Mouse (Mus musculus): Measurements from ENCODE around the gene Abcc8.

Abcc8 gene

DNA sequence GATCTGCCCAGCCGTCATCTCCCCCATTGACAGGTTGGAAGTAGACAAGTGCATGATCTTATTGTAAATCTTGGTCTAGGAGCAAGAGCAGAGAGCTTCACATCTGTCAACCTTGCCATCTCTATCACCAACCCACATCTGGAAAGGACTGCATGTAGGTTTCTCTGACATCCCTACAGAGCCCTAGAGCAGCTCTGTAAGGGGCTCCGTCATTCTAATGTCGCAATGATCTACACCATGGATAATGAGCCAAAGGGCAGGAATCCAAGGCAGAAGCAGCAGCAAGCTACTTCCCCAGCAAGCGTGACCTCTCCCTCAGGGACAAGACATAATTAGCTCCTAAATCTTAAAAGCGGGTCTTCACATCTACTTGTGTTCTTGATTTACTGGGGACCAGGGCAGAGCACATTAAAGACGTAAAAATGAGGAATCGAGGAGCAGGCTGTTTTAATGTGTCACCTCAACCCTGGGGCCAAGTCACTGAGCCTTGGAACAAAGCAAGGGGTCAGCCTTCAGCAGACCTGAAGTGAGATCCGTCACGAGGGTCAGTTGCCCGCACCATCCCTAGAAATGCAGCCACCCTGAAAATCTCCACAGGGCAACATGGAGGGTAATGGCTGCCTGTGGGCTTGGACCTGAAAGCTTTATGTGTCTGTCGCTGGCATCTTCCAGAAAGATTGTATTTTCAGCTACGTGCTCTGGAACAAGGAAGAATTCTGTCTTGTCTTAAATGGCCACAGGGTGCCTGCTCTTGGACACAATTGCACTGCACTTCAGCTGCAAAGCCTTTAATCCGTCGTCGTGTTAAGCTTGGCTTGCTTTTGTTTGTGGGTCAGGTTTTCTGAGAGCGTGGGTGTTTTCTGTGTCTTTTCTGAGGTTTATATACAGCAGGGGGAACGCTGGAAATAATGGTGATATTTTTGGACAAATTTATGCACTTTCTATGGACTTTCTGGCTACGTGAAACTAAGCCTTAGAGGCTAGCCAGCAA, 25.0 kb downstream of the Abcc8 start:
- DNase-seq: no peak

DNA sequence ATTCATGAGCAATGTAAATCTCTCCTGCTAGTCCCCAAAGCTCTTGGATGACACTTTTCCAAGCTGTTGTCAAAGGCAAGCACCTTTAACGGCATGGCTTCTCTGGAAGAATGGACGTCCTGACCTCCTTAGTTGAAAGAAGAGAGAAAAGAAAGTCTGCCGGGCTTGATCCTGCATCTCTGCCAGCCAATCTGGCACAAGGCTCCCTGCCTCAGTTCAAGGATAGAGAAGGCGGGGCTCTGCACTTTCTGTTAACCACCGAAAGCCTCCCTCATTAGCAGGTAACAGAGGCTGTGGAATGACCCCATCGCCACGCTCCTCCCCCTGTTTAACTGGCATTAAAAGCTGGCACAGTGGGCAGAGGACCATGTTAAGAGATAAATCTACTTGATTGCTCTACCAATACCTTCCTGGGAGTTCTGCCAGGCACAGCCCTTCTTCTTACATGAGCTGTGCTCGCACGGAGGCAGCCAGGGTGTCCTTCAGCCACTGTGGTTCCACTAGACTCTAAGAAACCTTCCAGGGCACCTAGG, 26.9 kb downstream of the Abcc8 start:
- DNase-seq: no peak

DNA sequence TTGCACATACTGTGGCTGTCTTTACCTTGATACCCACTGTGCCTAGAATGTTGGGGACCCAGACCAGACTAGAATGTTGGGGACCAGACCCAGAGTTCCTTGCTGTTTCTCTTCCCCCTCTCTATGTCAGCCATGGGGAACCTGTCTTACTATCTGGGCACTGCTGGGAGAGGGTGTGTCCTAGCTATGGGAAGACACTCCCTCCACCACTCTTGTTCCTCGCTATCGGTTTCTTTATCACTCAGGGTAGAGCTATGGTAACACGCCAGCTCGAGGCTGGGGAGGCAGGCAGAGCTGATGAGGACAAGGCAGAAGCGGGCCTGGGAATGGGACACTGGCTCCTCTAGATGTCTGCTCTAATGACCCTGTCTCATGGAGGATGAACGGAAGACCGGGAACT, 32.4 kb downstream of the Abcc8 start:
- DNase-seq: no peak

DNA sequence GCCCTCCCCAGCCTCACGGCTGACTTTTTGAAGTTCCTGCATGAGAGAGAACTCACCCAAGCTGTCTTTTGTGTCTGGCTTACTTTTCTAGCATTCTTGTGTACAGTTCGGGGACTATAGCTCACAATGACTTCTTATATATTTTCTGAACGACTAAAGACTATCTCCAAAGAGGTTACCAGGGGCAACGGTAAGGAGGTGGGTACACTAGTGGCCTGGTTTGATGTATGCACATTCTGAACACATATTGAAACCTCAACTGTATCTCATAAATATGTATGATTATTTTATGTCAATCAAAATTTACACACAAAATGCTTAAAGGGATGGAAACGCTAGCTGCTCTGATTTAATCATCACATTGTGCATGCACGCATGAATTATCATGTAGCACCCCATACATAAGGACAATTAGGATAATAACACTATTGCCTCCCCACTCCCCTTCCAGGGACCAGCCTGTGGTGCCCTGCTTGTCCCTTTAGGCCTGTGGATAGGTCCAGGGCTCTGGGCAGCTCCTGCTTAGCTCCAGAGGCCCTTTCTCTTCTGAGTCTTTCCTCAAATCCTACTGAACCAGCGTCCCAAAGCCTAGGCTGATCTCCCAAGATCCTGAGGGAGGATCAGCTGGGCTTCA, 33.0 kb downstream of the Abcc8 start:
- no peak for DNase-seq

DNA sequence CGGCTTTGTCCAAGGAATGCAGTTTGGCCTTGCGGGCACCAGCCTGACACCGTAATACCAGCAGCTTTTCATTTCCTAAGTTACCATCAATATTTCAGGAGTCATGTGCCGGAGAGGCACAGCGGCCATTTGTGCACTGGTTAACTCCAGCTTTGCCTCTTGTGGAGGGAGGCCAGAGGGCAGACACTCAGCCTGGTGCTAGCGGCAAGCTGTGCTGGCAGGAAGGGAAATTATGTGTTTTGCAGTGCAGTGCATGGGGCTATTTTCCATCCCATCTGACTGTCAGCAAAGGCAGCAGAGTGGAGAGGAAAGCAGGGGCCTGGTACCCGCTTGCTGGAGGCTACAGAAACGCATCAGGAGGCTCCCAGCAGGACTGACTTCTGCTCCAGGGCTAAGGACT, 35.8 kb downstream of the Abcc8 start:
- no peak for DNase-seq

DNA sequence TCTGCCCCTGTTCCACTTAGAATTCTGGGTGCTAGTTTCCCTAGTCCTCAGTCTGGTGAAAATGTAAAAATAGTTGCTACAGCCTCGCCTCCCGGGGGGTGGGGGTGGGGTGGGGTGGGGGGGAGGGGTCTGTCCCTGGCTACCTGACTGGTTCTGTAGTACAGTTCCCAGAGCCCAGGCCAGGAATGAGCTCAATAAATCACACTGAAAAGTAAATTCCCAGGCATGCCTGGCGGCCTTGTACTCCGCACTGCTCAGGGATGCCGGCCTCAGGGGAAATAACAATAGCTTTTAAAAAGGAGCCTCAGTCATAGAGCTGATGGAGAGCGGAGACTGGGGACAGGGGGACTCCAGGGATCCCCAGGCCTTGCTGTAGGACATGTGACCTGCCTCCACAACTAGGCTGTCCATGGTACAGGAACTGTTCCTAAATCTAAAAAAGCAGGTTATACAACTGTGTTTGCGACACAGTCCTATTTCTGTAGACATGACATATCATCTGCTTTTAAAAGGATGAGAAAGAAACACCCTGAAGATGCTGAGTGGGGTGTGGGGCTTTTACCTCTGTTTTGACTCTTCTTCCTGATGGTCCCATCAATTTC, 41.4 kb downstream of the Abcc8 start:
- DNase-seq: no peak

DNA sequence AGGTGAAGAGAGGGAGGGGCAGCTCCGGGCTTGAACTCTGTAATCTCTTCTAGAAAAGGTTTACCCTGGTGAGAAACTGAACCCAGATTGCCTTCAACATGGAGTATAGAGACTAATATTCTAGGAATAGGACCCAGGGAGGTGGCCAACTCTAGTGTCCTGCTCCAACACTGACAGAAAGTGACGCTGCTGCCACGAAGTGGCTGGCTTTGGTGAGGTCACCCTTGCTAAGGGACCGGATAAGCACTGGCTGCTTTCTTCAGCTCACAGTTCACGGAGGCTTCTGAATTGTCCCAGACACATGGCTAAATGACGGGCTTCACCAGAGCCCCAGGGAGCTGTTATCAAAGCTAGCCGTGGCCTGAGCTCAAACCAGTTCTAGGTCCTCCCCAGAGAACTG, 46.0 kb downstream of the Abcc8 start:
- no peak for DNase-seq

DNA sequence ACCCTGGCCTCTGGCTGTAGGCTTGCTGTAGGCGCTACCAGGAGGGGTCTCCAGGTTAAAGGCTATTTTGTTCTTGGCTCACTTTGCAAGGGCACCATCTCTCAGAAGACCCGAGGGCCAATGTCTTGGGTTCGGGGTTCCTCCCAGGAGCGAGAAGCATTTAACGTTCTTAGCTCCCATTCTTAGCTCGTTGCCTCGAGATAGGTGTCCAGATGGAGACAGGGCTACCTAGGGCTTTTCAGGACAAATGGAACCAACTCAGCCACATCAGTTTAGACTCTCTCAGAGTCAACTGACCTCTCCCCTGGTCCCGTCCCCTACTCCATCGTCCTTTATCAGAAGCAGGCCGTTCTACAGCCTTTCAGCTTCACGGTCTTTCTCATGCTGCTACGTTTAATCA, 47.6 kb downstream of the Abcc8 start:
- no peak for DNase-seq

DNA sequence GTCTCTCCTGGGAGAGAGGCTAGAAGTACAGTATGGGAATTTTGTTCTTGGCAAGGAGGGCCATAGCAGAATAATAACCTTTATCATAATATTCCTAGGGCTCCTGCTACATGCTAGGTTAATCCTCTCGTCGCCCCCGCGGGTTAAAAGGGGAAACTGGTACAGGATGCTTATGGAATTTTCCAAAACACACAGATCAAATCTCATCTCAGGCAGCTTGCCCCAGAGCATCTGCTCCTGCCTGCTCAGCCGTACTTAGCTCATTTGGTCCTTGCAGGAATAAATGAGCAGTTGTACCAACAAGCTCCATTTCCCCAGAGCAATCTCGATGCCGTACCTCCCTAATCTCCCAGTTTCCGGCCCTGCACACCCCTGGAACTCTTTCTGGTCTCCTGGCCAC, 48.0 kb downstream of the Abcc8 start:
- DNase-seq: no peak

DNA sequence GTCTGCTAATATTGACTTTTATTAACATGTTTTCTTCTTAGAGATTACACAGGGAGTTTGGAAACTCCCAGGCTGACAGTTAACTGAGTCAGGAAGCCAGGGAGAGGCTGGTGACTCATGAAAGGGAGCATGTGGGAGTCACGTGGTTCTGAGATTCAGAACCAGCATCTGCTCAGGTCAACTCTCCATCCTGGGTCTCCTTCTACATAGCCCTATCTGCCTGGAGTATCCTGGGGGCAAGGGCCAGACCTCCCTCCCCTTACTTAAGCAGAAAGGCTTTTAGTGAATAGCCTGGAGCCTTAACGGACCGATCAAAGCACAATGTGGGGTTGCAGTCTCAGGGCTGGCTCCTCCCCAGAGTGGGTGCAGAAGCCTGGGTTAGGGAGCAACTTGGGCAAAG, 48.6 kb downstream of the Abcc8 start:
- DNase-seq: no peak

DNA sequence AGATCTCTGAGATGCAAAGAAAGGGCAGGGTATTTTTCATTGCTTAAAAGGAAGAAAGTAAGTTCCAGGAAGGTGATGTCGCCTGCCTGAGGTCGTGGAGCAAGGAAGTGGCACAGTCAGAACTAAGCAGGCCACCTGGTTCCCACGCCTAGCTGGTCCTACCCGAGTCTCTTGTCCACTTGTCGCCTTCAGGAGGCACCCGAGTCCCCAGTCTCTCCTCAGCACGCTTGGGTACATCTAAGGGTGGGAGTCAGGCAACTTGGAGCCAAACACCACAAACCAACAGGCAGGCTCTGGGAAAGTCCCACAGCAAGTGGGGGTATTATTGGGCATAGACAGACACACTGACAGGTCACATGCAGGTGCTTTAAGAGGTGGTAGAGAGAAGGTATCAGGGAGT, 49.1 kb downstream of the Abcc8 start:
- DNase-seq: no peak

DNA sequence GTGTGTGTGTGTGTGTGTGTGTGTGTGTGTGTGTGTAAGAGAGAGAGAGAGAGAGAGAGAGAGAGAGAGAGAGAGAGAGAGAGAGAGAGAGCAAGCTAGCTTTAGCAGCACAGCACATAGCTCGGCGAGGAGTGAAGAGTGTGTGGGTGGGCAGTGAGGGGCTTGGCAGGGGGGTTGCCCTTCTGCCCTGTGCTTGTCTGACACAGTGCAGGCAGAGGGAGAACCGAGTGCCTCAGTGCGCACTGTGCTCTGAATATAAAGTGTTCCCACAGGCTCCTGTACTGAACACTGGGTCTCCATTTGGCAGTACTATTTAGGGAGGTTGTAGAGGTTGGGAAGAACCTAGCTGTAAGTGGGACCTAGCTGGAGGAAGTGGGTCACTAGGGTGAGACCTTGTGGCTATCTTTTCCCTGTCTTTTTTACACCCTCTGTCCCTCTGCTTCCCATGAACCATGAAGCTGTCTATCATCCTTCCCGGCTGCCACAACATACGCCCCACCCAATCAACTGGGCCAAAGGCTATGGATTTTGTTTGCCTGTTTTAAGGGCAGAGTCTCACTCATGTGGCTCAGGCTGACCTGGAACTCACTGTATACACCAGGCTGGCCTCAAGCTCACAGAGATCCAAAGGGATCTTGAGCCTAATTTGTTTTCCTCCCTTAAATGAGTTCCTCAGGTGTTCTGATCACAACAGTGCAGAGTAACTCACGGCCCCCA, 50.2 kb downstream of the Abcc8 start:
- no peak for DNase-seq

DNA sequence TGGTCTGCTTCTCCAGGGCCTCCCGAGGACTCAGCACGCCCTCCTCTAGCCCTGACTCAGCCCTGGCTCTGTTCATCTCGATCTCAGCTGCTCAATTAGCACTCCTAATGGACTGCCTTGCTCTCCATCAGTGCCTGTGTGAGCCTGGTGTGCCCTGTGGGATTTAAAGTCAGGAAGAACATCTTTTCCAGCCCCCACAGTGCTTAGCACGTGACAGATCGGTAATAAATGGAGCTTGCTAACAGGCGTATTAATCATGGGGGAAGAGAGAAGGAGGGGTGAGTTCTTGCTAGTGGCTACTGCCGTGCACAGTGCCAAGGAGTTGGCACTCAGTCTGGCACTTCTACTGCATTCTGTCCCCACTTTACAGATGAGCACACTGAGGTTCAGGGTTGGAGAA, 51.6 kb downstream of the Abcc8 start:
- DNase-seq: no peak

DNA sequence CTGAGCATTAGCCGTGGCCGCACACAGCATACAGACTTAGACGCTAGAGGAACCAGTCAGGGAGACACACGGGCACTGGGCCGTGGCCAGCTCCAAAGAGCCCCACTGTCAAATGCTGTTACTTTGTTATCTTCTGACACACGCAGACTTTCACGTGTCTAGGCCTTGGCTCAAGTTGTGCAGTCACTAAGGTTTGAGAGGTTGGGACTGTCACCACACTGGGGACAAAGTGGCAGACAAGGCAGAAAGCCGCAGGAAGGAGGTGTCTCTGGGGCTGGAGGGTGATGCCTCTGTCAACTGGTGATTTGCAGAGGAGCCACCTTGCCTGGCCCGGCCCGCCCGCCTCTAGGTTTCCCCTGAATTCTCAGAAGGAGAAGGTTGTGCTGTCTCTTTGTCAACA, 54.5 kb downstream of the Abcc8 start:
- DNase-seq: no peak

DNA sequence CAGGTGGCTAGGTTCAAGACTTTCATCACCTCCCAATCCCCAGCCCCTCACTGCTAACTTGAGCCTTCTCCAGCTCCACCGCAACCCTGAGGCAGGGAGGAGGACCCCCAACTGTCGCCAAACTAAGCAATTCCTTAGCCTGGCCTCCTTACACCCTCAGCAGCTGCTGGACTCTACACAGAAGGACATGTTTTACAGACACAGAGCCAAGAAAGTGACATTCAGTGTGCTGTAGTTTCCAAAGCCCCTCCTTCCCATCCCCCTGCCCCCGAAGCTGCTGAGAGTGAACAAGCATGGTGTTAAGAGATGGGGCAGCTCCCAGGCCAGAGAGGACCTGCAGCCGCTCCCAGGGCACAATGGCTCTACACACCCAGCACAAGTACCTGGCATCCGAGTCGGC, 55.4 kb downstream of the Abcc8 start:
- no peak for DNase-seq

DNA sequence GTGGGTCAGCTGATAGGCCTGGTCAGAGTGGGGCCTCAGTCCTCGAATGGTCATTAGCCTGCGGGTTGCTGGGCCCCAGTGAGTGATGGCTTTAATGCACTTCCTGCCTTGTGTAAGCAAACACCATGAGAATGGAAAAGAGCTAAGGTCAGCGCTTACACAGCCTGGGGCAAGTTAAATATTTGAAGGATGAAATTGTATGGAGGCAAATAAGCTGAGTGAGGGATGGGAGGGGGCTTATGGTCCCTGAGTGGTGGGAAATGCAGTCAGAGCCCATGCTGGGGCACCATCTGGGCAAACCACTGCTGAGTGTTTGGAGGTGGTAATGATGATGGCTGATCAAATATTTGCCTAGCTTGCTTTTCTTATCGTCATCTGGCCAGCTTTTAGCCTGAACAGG, 56.9 kb downstream of the Abcc8 start:
- no peak for DNase-seq

DNA sequence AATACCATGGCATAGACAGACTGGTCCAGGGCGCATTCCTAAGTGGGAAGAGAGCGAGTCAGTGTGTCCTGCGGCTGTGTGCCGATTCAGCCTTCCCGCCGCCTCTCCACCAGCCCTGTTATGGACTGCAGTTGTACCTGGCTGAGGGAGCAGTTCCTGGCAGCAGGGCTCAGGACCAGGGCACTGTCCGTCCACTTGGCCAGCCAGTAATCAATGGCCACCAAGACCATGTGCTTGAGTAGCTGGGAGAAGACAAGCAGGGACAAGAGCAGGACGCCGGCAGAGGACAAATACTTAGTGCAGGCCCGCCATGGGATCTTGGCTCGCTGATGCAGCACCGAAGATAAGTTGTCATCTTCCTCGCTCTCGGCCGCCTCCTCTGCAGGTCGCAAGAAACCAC, 62.8 kb downstream of the Abcc8 start:
- DNase-seq: no peak

DNA sequence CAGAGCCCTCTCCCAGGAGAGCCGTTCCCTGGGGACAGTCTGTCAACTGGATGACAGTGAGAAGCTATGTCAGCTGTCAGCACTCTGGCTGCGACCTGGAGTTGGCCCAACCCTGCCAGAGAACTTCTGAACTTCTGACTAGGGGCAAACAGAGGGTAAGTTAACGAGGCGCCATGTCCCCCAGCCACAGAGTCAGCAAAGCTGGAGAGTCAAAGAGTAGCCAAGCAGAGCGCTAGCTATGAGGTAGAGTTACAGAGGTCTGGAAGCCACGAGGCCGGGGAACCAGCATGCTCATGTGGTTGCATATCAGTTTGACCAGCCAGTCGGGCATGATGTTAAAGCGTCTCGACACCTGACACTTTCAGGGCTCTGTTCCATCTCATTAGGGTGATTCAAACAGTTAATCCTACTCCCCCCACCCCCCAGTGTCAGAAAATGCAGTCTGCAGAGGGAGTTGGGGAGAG, 63.7 kb downstream of the Abcc8 start:
- peak in 1 of 2 experiments; percentile 52 for DNase-seq

DNA sequence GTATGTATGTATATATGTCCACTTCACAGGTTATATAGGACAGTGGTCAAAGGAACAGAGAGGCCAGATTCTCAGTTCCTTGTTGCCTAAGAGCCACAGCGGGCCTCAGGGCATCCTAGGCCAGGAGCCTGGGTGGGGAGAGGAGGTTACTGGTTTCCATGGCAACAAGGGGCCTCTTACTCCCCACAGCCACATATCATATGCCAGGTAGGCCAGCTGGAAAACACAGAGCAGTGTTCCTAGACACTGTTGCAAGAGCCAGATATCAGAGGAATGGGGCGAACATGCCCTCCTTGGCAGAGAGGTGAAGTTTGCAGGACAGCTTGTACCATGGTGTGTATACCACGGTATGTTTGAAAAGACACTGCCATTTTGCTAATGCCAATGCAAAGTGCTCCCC, 66.4 kb downstream of the Abcc8 start:
- DNase-seq: no peak

DNA sequence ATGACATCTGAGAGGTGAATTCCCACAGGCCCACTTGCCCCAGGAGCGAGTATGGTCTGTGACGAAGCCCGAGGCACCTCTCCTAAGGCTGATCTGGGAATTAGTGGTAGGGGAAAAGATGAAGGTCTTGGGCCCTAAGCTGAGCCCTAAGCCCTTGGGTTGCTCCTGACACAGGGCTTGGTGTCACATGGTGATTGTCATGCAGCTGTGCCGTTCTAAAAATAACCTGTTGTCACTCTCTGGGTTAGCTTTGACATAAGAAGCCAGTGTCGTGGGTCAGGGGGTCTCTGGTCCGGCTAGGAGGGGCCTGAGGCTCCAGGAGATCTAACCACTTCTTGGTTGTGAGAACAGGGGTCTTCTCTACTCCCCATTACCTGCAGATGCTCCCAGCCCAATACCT, 67.9 kb downstream of the Abcc8 start:
- no peak for DNase-seq

DNA sequence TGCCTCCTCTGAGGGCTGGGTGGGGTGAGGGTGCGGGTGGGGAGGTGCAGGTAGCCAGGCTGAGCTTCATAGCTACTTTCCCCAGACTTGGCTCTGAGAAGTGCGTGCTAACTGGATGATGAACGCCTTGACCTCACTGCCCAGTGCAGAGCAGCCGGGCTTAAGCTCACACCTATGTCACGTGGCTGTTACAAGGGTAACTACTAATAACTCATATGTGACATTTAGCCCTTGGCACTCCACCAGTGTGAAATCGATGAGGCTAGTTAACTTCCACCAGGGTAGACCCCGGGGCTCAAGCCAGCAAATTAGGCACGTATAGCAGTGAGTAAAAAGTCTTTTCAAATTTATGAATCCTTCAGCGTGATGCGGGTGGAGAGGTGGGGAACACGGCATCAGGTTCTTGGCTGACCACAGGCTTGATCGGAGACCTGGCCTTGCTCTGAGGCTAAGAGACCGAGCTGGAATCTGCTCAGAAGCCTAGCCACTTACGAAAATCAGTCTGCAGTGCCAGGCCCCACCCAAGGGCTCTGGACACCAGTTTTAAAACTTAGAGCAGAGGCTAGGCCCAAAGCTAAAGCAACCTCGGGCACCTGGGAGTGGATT, 68.5 kb downstream of the Abcc8 start:
- no peak for DNase-seq

DNA sequence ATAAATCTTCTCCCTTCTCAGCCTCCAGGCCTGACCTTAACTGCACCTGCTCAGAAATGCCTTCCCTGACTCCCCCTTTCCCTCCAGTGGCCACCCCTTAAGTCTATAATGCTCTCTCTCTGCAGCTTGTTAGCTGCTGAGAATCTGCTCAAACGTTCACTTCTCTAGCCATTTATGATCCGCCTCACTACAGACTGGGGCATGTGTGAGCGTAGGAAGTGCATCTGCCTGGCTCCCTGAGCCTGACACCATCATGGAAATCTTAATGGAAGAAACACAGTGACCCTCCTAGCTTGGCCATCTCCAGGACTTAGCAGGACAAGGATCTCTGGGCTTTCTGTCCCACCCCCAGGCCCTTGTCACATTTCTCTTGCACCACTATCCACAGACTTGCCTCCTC, 69.8 kb downstream of the Abcc8 start:
- no peak for DNase-seq

DNA sequence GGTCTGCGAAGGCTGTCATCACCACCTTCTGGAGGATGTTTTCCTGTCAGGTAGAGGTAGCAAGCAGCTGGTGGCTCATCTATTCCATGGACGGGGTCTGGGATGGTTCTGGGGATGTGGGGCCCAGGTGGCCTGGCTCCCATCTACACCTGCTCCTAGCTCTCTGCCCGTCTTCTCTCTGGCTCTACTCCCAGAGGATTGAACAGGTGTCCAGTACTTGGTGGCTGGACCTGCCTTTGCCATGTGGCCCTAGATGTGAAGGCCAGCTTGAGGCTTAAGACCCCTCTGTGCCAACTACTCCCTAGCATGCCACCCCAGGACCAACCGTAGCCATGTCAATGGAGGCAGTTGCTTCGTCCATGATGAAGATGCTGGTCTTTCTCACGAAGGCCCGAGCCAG, 74.3 kb downstream of the Abcc8 start:
- DNase-seq: no peak

Data from lung, postnatal 4 days (tissue).